Mouse (Mus musculus) heart, postnatal 0 days (tissue): ENCODE measurements around the gene Clasp2. TPM values are rescaled to one million over a fixed set of nuclear protein-coding genes. Genes with fewer than 3 reads are reported as not detected.
A peak's percentile ranks its signal among the peaks of the same experiment; 100 is the strongest.

ENCODE experiments used
- ATAC-seq: fragments of 200-750 bp; cut with Nextera tagmentation; 2 replicates; pipeline ENCODE4 v1.8.0; 2017; ENCODE audit warnings: low read depth, moderate number of reproducible peaks, moderate library complexity; ENCODE audit not compliant: insufficient read depth
- DNase-seq: peaks from one replicate; pipeline ENCODE4 v3.0.0-alpha.2; 2016; ENCODE audit warnings: low spot score
- H3K27ac ChIP-seq: fragments of 300-500 bp; sonication (generic); 2 replicates; pipeline ENCODE4 v1.5.1; 2014; ENCODE audit warnings: low read depth, mild to moderate bottlenecking
- H3K27me3 ChIP-seq: fragments of 300-500 bp; sonication (generic); 2 replicates; pipeline ENCODE4 v1.6.1; 2014; ENCODE audit warnings: low read length, mixed read lengths; ENCODE audit not compliant: control insufficient read depth, insufficient read depth
- H3K36me3 ChIP-seq: fragments of 300-500 bp; sonication (generic); replicated peaks from 2 replicates; pipeline ENCODE4 v1.6.1; 2014; ENCODE audit warnings: low read length, mixed read lengths; ENCODE audit not compliant: control insufficient read depth, insufficient read depth
- H3K4me1 ChIP-seq: fragments of 300-500 bp; sonication (generic); 2 replicates; pipeline ENCODE4 v1.6.1; 2014; ENCODE audit warnings: antibody characterized with exemption; ENCODE audit not compliant: control insufficient read depth, insufficient read depth
- H3K4me2 ChIP-seq: fragments of 300-500 bp; sonication (generic); 2 replicates; pipeline ENCODE4 v1.6.1; 2014; ENCODE audit warnings: low read depth, mild to moderate bottlenecking, low read length, moderate library complexity
- H3K4me3 ChIP-seq: fragments of 300-500 bp; sonication (generic); 2 replicates; pipeline ENCODE4 v1.5.1; 2014; ENCODE audit warnings: low read depth, low read length
- H3K9ac ChIP-seq: fragments of 300-500 bp; sonication (generic); replicated peaks from 2 replicates; pipeline ENCODE4 v1.6.1; 2014; ENCODE audit warnings: low read depth, low read length, mixed read lengths
- H3K9me3 ChIP-seq: fragments of 300-500 bp; sonication (generic); replicated peaks from 2 replicates; pipeline ENCODE4 v1.6.1; 2016; ENCODE audit warnings: low read length; ENCODE audit not compliant: control insufficient read depth
- CTCF ChIP-seq: IDR thresholded peaks from 2 replicates; pipeline ENCODE4 v1.5.1; 2016; ENCODE audit warnings: antibody characterized with exemption, control low read depth, low read depth
- EP300 ChIP-seq: IDR thresholded peaks from 2 replicates; pipeline ENCODE4 v1.6.1; 2016; ENCODE audit warnings: antibody characterized with exemption, low read depth
- WGBS: fragments of 180-500 bp; shearing (Covaris S2); extraction: QIAGEN DNeasy Blood & Tissue Kit; methylation state at CpG from one replicate; pipeline ENCODE4 v1.1.7; 2014; 5-methylcytosine and 5-hydroxymethylcytosine counted together
- polyA plus RNA-seq: library from polyadenylated mRNA; unstranded; fragments of >200 nt; fragmentation: Nextera tagmentation; extraction: Ambion mirVana; gene quantifications from 2 replicates; pipeline ENCODE4 v1.2.1, GENCODE M21; 2015
- total RNA-seq: library from RNA; depleted of rRNA; stranded (reverse); fragments of >200 nt; gene quantifications from 2 replicates; pipeline ENCODE4 v1.2.3, GENCODE M21; 2014; ENCODE audit warnings: low replicate concordance

Clasp2 gene
- total and polyA plus RNA-seq, 2 experiments from 2014 or later = 15.8 to 39.7 TPM

GRCm38 (mm10) chr9:113726131-113726530, 15.1 kb upstream of the Clasp2 start:
- Histone ChIP-seq H3K4me2 (no peak overlapping the region), H3K27ac (no peak overlapping the region), H3K4me3 (no peak overlapping the region), H3K4me1 (no peaks in the 10 kb centered on the region), H3K9ac (no peak overlapping the region), H3K36me3 (no peaks in the 10 kb centered on the region), H3K9me3 (no peaks in the 10 kb centered on the region), H3K27me3 (no peaks in the 10 kb centered on the region)
- ATAC-seq = no peak; the same call in 1 of the 2 replicates
- no peak for TF ChIP-seq CTCF
- no peak for TF ChIP-seq EP300
- 42% methylated on average over 3 of the region's 3 CpGs for WGBS
- DNase-seq = no peak

GRCm38 (mm10) chr9:113726991-113727680, 14.1 kb upstream of the Clasp2 start:
- Histone ChIP-seq H3K27ac (no peak overlapping the region), H3K4me2 (no peak overlapping the region), H3K27me3 (no peaks in the 10 kb centered on the region), H3K9ac (no peak overlapping the region), H3K9me3 (no peaks in the 10 kb centered on the region), H3K36me3 (no peaks in the 10 kb centered on the region), H3K4me1 (no peaks in the 10 kb centered on the region), H3K4me3 (no peak overlapping the region)
- ATAC-seq (no peak), DNase-seq (no peak)
- WGBS = 87% methylated on average over 18 of the region's 18 CpGs
- no peak for TF ChIP-seq CTCF
- TF ChIP-seq EP300 = no peak

GRCm38 (mm10) chr9:113731540-113731939, 9.7 kb upstream of the Clasp2 start:
- no peak for TF ChIP-seq EP300
- no peak for TF ChIP-seq CTCF
- Histone ChIP-seq H3K36me3 (no peaks in the 10 kb centered on the region), H3K9me3 (no peaks in the 10 kb centered on the region), H3K27me3 (no peaks in the 10 kb centered on the region), H3K4me3 (no peak overlapping the region), H3K4me1 (no peaks in the 10 kb centered on the region), H3K27ac (no peak overlapping the region), H3K4me2 (no peak overlapping the region), H3K9ac (no peak overlapping the region)
- ATAC-seq = no peak
- WGBS = 76% methylated on average over 3 of the region's 3 CpGs
- no peak for DNase-seq

- H3K9ac ChIP-seq = no peak overlapping the region
- no peak overlapping the region for H3K4me3 ChIP-seq
- no peaks in the 10 kb centered on the region for H3K27me3 ChIP-seq
- no peak for ATAC-seq
- no peaks in the 10 kb centered on the region for H3K36me3 ChIP-seq
- no peak overlapping the region for H3K27ac ChIP-seq
- no peak overlapping the region for H3K4me2 ChIP-seq
- no peaks in the 10 kb centered on the region for H3K9me3 ChIP-seq
- no peak for DNase-seq
- peaks cover 7% of the 10 kb centered on the region for H3K4me1 ChIP-seq
- TF ChIP-seq EP300 (no peak), CTCF (no peak)
Observed at GRCm38 (mm10) chr9:113735920-113736319, 5.4 kb upstream of the Clasp2 start.

- no peaks in the 10 kb centered on the region for H3K27me3 ChIP-seq
- no peaks in the 10 kb centered on the region for H3K9me3 ChIP-seq
- no peak for ATAC-seq
- H3K4me3 ChIP-seq = no peak overlapping the region
- TF ChIP-seq EP300 (no peak), CTCF (no peak)
- DNase-seq = peak; percentile 32
- no peaks in the 10 kb centered on the region for H3K36me3 ChIP-seq
- H3K4me1 ChIP-seq = peaks cover 7% of the 10 kb centered on the region
- no peak overlapping the region for H3K9ac ChIP-seq
- 0 out of 2 replicates have a peak overlapping the region, but pooled peaks have one; percentile 20 for H3K27ac ChIP-seq
- no peak overlapping the region for H3K4me2 ChIP-seq
- WGBS = 67% methylated on average over 9 of the region's 9 CpGs
Observed at GRCm38 (mm10) chr9:113738021-113738420, 3.3 kb upstream of the Clasp2 start.

- Histone ChIP-seq H3K9me3 (no peaks in the 10 kb centered on the region), H3K36me3 (no peaks in the 10 kb centered on the region), H3K9ac (no peak overlapping the region), H3K27ac (peak overlapping the region; percentile 41; the same call in 1 of the 2 replicates), H3K4me3 (no peak overlapping the region), H3K27me3 (no peaks in the 10 kb centered on the region), H3K4me1 (peaks cover 7% of the 10 kb centered on the region), H3K4me2 (no peak overlapping the region)
- WGBS = 46% methylated on average over 6 of the region's 6 CpGs
- DNase-seq = peak; percentile 83
- TF ChIP-seq CTCF (no peak), EP300 (no peak)
- peak; percentile 15 for ATAC-seq
Observed at GRCm38 (mm10) chr9:113738941-113739340, 2.3 kb upstream of the Clasp2 start.
